ENCODE assay signal across 7 mouse cellular contexts in the genomic region with DNA sequence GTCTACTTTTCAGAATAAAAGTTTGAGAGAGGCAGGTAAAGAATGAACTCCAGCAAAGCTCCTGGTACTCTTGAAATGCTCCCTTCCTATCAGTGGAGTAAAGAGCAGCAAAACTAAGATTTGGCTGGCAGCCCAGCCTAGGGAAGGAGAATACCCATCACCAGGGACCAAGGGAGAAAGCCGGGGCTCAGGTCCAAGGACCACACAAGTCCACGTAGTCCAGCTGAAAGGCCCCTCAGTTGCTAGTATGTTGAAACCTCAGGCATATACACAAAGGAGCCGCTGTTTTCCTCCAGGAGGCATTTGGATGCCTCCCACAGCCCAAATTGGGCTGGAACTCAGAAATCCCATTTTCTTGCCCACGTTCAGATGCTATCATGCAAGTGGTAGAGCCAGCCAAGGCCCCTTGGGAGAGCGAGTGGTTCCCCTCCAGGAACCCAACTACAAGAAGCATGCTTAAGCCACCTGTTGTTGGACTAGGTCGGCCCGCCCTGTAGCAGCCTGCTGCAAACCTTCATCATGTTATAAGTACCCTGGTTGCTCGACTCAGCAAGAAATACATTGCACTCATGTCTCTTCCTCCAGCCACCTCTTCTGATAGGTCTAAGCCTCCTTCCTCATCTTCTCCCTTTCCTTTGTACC. TPM values are rescaled to one million over a fixed set of nuclear protein-coding genes. Genes with fewer than 3 reads are reported as not detected.
A peak's percentile ranks its signal among the peaks of the same experiment; 100 is the strongest.
DNase-seq lines count a peak whose midpoint lies in the region; ATAC-seq lines count a peak whose summit lies in the region.

No protein-coding gene starts in this region.

- no peak for ATAC-seq in lung, embryonic 15.5 days (ENCODE audit: borderline replicate concordance, extremely low read depth, low FRiP score, low TSS enrichment)
- no peak for ATAC-seq in stomach, embryonic 14.5 days (ENCODE audit: insufficient number of reproducible peaks, insufficient read depth, low FRiP score, low read depth)

- no peaks in the 10 kb centered on the region for H3K36me3 ChIP-seq in lung, embryonic 15.5 days
- H3K36me3 ChIP-seq in stomach, embryonic 14.5 days (ENCODE audit: control insufficient read depth, insufficient read depth, low read length): no peaks in the 10 kb centered on the region

- intact Hi-C loops in left cerebral cortex, postnatal 4 days (cut with DNase I): loop anchor here (5.0 kb wide), 1 partner anchor 595 kb away; no protein-coding TSS in a partner anchor

- H3K4me1 ChIP-seq in lung, embryonic 15.5 days: peaks cover 8% of the 10 kb centered on the region; the same call in 1 of the 2 replicates
- no peaks in the 10 kb centered on the region for H3K4me1 ChIP-seq in stomach, embryonic 14.5 days (ENCODE audit: control insufficient read depth, insufficient read depth, low read length)

- H3K4me3 ChIP-seq in lung, embryonic 15.5 days: peak overlapping the region; percentile 58; the same call in 1 of the 2 replicates
- peak overlapping the region; percentile 56 for H3K4me3 ChIP-seq in stomach, embryonic 14.5 days (ENCODE audit: low read depth, low read length)

- H3K27me3 ChIP-seq in lung, embryonic 15.5 days: peaks cover 47% of the 10 kb centered on the region
- peaks cover 11% of the 10 kb centered on the region; the same call in 1 of the 2 replicates for H3K27me3 ChIP-seq in stomach, embryonic 14.5 days (ENCODE audit: control insufficient read depth, insufficient read depth, low read length)

- DNase-seq in lung, postnatal 4 days: no peak
- peak; percentile 19 to 20 for DNase-seq in frontal cortex, postnatal 36 days (ENCODE audit: low spot score in 2 of 2)
- DNase-seq in left cerebral cortex, postnatal 4 days: peak; percentile 59
- DNase-seq in thymus, postnatal 36 days: no peak
- DNase-seq in adrenal gland, postnatal 4 days (ENCODE audit: low spot score in 2 of 2): no peak

- no peak overlapping the region for H3K27ac ChIP-seq in lung, embryonic 15.5 days
- H3K27ac ChIP-seq in stomach, embryonic 14.5 days (ENCODE audit: low read length): no peak overlapping the region

- H3K4me2 ChIP-seq in lung, embryonic 15.5 days: peak overlapping the region; percentile 96
- H3K4me2 ChIP-seq in stomach, embryonic 14.5 days (replicated peaks; ENCODE audit: low read depth, low read length): peak overlapping the region; percentile 94

- WGBS in lung, embryonic 15.5 days: 52% methylated on average over 8 of the region's 8 CpGs
- whole genome bisulfite sequencing in stomach, embryonic 14.5 days: 54% methylated on average over 8 of the region's 8 CpGs

- no peak overlapping the region for H3K9ac ChIP-seq in lung, embryonic 15.5 days
- H3K9ac ChIP-seq in stomach, embryonic 14.5 days (replicated peaks; ENCODE audit: low read depth, low read length): no peak overlapping the region

- H3K9me3 ChIP-seq in lung, embryonic 15.5 days: no peaks in the 10 kb centered on the region
- no peaks in the 10 kb centered on the region for H3K9me3 ChIP-seq in stomach, embryonic 14.5 days (ENCODE audit: control insufficient read depth, low read depth, low read length)

RNA-seq across cellular contexts. Expression of a gene that starts 1.4 kb away (rescaled TPM):
- 1.9 and 2.6 TPM in 2 replicates for polyA plus RNA-seq in lung, embryonic 15.5 days (2015; fragmentation: Nextera tagmentation; extraction: Ambion mirVana)
- total RNA-seq in left cerebral cortex, postnatal 4 days (2021): 10 to 100 TPM; 17.7 to 20.8 TPM
- polyA plus RNA-seq in stomach, embryonic 14.5 days (2014; fragmentation: Nextera tagmentation; extraction: Ambion mirVana): 8.9 and 10.1 TPM in 2 replicates
- total RNA-seq in adrenal gland, postnatal 4 days (2021): 10 to 100 TPM; 10.4 to 14.4 TPM

Comparison
In these comparisons a context has a peak if more than half of its experiments do, and no peak if none do; other contexts are left out.
1. DNase-seq: peak in frontal cortex, postnatal 36 days (2 of 2) and left cerebral cortex, postnatal 4 days (single experiment); none in lung, postnatal 4 days (0 of 2), thymus, postnatal 36 days (0 of 2) and adrenal gland, postnatal 4 days (0 of 2).